ENCODE assay signal across 10 mouse cellular contexts in genomic region chr5:135021814-135022213, GRCm38 (mm10). TPM values are rescaled to one million over a fixed set of nuclear protein-coding genes. Genes with fewer than 3 reads are reported as not detected.
A peak's percentile ranks its signal among the peaks of the same experiment; 100 is the strongest.
DNase-seq lines count a peak whose midpoint lies in the region; ATAC-seq lines count a peak whose summit lies in the region.
"Had no signal": no experiment of that assay in that cellular context is flagged by ENCODE, and none has a peak within 500 bp of the region (broad histone marks: within the 10 kb centered on the region; RNA-seq: fewer than 3 reads in every experiment).

No protein-coding gene starts in this region.

- H3K27me3 ChIP-seq in hindbrain, embryonic 14.5 days (ENCODE audit: control insufficient read depth, insufficient read depth, low read length): no peaks in the 10 kb centered on the region
- H3K27me3 ChIP-seq in hindbrain, embryonic 12.5 days: peaks cover 6% of the 10 kb centered on the region; the same call in 1 of the 2 replicates
- no peaks in the 10 kb centered on the region for H3K27me3 ChIP-seq in heart, embryonic 12.5 days (replicated peaks)
- no peaks in the 10 kb centered on the region for H3K27me3 ChIP-seq in intestine, embryonic 15.5 days (replicated peaks)

- 50% methylated on average over 6 of the region's 6 CpGs for WGBS in hindbrain, embryonic 14.5 days
- WGBS in hindbrain, embryonic 12.5 days: 72% methylated on average over 6 of the region's 6 CpGs
- 48% methylated on average over 6 of the region's 6 CpGs for WGBS in heart, embryonic 12.5 days
- WGBS in intestine, embryonic 15.5 days: 59% methylated on average over 6 of the region's 6 CpGs

- ATAC-seq in hindbrain, embryonic 14.5 days (ENCODE audit: low FRiP score): peak; percentile 78
- no peak for ATAC-seq in hindbrain, embryonic 12.5 days (ENCODE audit: low FRiP score)
- no peak; the same call in 1 of the 2 replicates for ATAC-seq in heart, embryonic 12.5 days (ENCODE audit: insufficient number of reproducible peaks, low FRiP score)
- no peak for ATAC-seq in intestine, embryonic 15.5 days

- H3K36me3 ChIP-seq in hindbrain, embryonic 14.5 days (replicated peaks; ENCODE audit: control insufficient read depth, insufficient read depth): no peaks in the 10 kb centered on the region
- no peaks in the 10 kb centered on the region for H3K36me3 ChIP-seq in hindbrain, embryonic 12.5 days
- H3K36me3 ChIP-seq in heart, embryonic 12.5 days: no peaks in the 10 kb centered on the region
- H3K36me3 ChIP-seq in intestine, embryonic 15.5 days: no peaks in the 10 kb centered on the region
- H3K36me3 ChIP-seq: midbrain, embryonic 12.5 days had no signal

- H3K27ac ChIP-seq in hindbrain, embryonic 14.5 days: no peak overlapping the region
- no peak overlapping the region; the same call in 1 of the 2 replicates for H3K27ac ChIP-seq in hindbrain, embryonic 12.5 days
- peak overlapping the region; percentile 43; the same call in 1 of the 2 replicates for H3K27ac ChIP-seq in heart, embryonic 12.5 days (ENCODE audit: poor library complexity, severe bottlenecking)
- no peak overlapping the region for H3K27ac ChIP-seq in intestine, embryonic 15.5 days
- H3K27ac ChIP-seq: midbrain, embryonic 12.5 days had no signal

- DNase-seq in hindbrain, embryonic 14.5 days (ENCODE audit: low spot score): peak; percentile 80
- DNase-seq in adrenal gland, postnatal 14 days: peak; percentile 89
- DNase-seq in lung, adult 18-20 months: peak; percentile 86 to 93
- no peak for DNase-seq in spleen, postnatal 36 days (ENCODE audit: low spot score in 2 of 2)
- no peak for DNase-seq in gastrocnemius, postnatal 4 days (ENCODE audit: low spot score in 2 of 2)

- no peak overlapping the region for H3K4me2 ChIP-seq in hindbrain, embryonic 14.5 days (replicated peaks)
- H3K4me2 ChIP-seq in hindbrain, embryonic 12.5 days (replicated peaks): no peak overlapping the region
- no peak overlapping the region for H3K4me2 ChIP-seq in heart, embryonic 12.5 days
- H3K4me2 ChIP-seq in intestine, embryonic 15.5 days (replicated peaks): no peak overlapping the region
- H3K4me2 ChIP-seq: midbrain, embryonic 12.5 days had no signal

- no peaks in the 10 kb centered on the region for H3K9me3 ChIP-seq in hindbrain, embryonic 14.5 days (ENCODE audit: control insufficient read depth, low read length)
- H3K9me3 ChIP-seq in hindbrain, embryonic 12.5 days (replicated peaks): no peaks in the 10 kb centered on the region
- H3K9me3 ChIP-seq in heart, embryonic 12.5 days (replicated peaks): no peaks in the 10 kb centered on the region
- no peaks in the 10 kb centered on the region for H3K9me3 ChIP-seq in intestine, embryonic 15.5 days
- H3K9me3 ChIP-seq: G1E; midbrain, embryonic 12.5 days had no signal

- H3K4me1 ChIP-seq in hindbrain, embryonic 14.5 days (replicated peaks; ENCODE audit: control insufficient read depth, insufficient read depth, low read length): peaks cover 15% of the 10 kb centered on the region
- H3K4me1 ChIP-seq in hindbrain, embryonic 12.5 days: peaks cover 26% of the 10 kb centered on the region
- H3K4me1 ChIP-seq in heart, embryonic 12.5 days (replicated peaks): peaks cover 37% of the 10 kb centered on the region
- peaks cover 27% of the 10 kb centered on the region for H3K4me1 ChIP-seq in intestine, embryonic 15.5 days (replicated peaks)

- no peak overlapping the region for H3K9ac ChIP-seq in hindbrain, embryonic 14.5 days
- H3K9ac ChIP-seq in hindbrain, embryonic 12.5 days: no peak overlapping the region
- H3K9ac ChIP-seq in heart, embryonic 12.5 days: no peak overlapping the region
- no peak overlapping the region for H3K9ac ChIP-seq in intestine, embryonic 15.5 days
- H3K9ac ChIP-seq: midbrain, embryonic 12.5 days had no signal

- no peak overlapping the region for H3K4me3 ChIP-seq in hindbrain, embryonic 14.5 days (replicated peaks; ENCODE audit: low read length)
- H3K4me3 ChIP-seq in hindbrain, embryonic 12.5 days: no peak overlapping the region
- no peak overlapping the region for H3K4me3 ChIP-seq in heart, embryonic 12.5 days
- H3K4me3 ChIP-seq in intestine, embryonic 15.5 days (replicated peaks): no peak overlapping the region
- H3K4me3 ChIP-seq: midbrain, embryonic 12.5 days had no signal

RNA-seq across cellular contexts. Expression of gene Stx1a, which starts 1.5 kb away (rescaled TPM):
- 113 and 134 TPM in 2 replicates for polyA plus RNA-seq in hindbrain, embryonic 14.5 days (2014; fragmentation: Nextera tagmentation; extraction: Ambion mirVana)
- polyA plus RNA-seq in hindbrain, embryonic 12.5 days (2016; fragmentation: Nextera tagmentation; extraction: Ambion mirVana): 34.3 and 38.7 TPM in 2 replicates
- total RNA-seq in adrenal gland, postnatal 14 days (2021): 5.9 and 10.9 TPM in 2 replicates
- 12.1 and 13.3 TPM in 2 replicates for polyA plus RNA-seq in heart, embryonic 12.5 days (2016; fragmentation: Nextera tagmentation; extraction: Ambion mirVana)
- polyA plus RNA-seq in intestine, embryonic 15.5 days (2015; fragmentation: Nextera tagmentation; extraction: Ambion mirVana): 13.0 and 15.7 TPM in 2 replicates
- 1 to 10 TPM; 4.5 to 5.1 TPM for total RNA-seq in gastrocnemius, postnatal 4 days (2021)

RNA-seq across cellular contexts. Expression of gene Abhd11, which starts 12.9 kb away (rescaled TPM):
- polyA plus RNA-seq in hindbrain, embryonic 14.5 days (2014; fragmentation: Nextera tagmentation; extraction: Ambion mirVana): 62.7 and 72.3 TPM in 2 replicates
- 47.4 and 51.0 TPM in 2 replicates for polyA plus RNA-seq in hindbrain, embryonic 12.5 days (2016; fragmentation: Nextera tagmentation; extraction: Ambion mirVana)
- 66.7 and 68.5 TPM in 2 replicates for total RNA-seq in adrenal gland, postnatal 14 days (2021)
- 58.1 and 58.3 TPM in 2 replicates for polyA plus RNA-seq in heart, embryonic 12.5 days (2016; fragmentation: Nextera tagmentation; extraction: Ambion mirVana)
- 96.0 and 101 TPM in 2 replicates for polyA plus RNA-seq in intestine, embryonic 15.5 days (2015; fragmentation: Nextera tagmentation; extraction: Ambion mirVana)
- 10 to 100 TPM; 44.0 to 44.6 TPM for total RNA-seq in gastrocnemius, postnatal 4 days (2021)

RNA-seq across cellular contexts. Expression of gene Cldn3, which starts 35.8 kb away (rescaled TPM):
- 2.1 and 2.6 TPM in 2 replicates for polyA plus RNA-seq in hindbrain, embryonic 14.5 days (2014; fragmentation: Nextera tagmentation; extraction: Ambion mirVana)
- 8.2 and 18.3 TPM in 2 replicates for polyA plus RNA-seq in hindbrain, embryonic 12.5 days (2016; fragmentation: Nextera tagmentation; extraction: Ambion mirVana)
- total RNA-seq in adrenal gland, postnatal 14 days (2021): 0.90 and 9.0 TPM in 2 replicates
- 2.5 and 3.2 TPM in 2 replicates for polyA plus RNA-seq in heart, embryonic 12.5 days (2016; fragmentation: Nextera tagmentation; extraction: Ambion mirVana)
- 173 and 195 TPM in 2 replicates for polyA plus RNA-seq in intestine, embryonic 15.5 days (2015; fragmentation: Nextera tagmentation; extraction: Ambion mirVana)
- total RNA-seq in gastrocnemius, postnatal 4 days (2021): under 1 TPM in 1 of 2 experiments, not detected in 1; 0.29 TPM
- total RNA-seq: G1E had no signal

RNA-seq across cellular contexts. Expression of gene Dnajc30, which starts 42.2 kb away (rescaled TPM):
- 42.5 and 43.0 TPM in 2 replicates for polyA plus RNA-seq in hindbrain, embryonic 14.5 days (2014; fragmentation: Nextera tagmentation; extraction: Ambion mirVana)
- 28.9 and 34.4 TPM in 2 replicates for polyA plus RNA-seq in hindbrain, embryonic 12.5 days (2016; fragmentation: Nextera tagmentation; extraction: Ambion mirVana)
- 24.5 and 26.2 TPM in 2 replicates for total RNA-seq in adrenal gland, postnatal 14 days (2021)
- 25.0 and 28.4 TPM in 2 replicates for polyA plus RNA-seq in heart, embryonic 12.5 days (2016; fragmentation: Nextera tagmentation; extraction: Ambion mirVana)
- polyA plus RNA-seq in intestine, embryonic 15.5 days (2015; fragmentation: Nextera tagmentation; extraction: Ambion mirVana): 30.7 and 33.6 TPM in 2 replicates
- 10 to 100 TPM; 23.8 to 25.2 TPM for total RNA-seq in gastrocnemius, postnatal 4 days (2021)

RNA-seq across cellular contexts. Expression of gene Bud23, which starts 42.9 kb away (rescaled TPM):
- polyA plus RNA-seq in hindbrain, embryonic 14.5 days (2014; fragmentation: Nextera tagmentation; extraction: Ambion mirVana): 61.9 and 63.3 TPM in 2 replicates
- polyA plus RNA-seq in hindbrain, embryonic 12.5 days (2016; fragmentation: Nextera tagmentation; extraction: Ambion mirVana): 113 and 119 TPM in 2 replicates
- total RNA-seq in adrenal gland, postnatal 14 days (2021): 45.6 and 51.3 TPM in 2 replicates
- 63.6 and 68.5 TPM in 2 replicates for polyA plus RNA-seq in heart, embryonic 12.5 days (2016; fragmentation: Nextera tagmentation; extraction: Ambion mirVana)
- 106 and 115 TPM in 2 replicates for polyA plus RNA-seq in intestine, embryonic 15.5 days (2015; fragmentation: Nextera tagmentation; extraction: Ambion mirVana)
- total RNA-seq in gastrocnemius, postnatal 4 days (2021): 10 to 100 TPM; 29.9 to 33.3 TPM

Comparison
In these comparisons a context has a peak if more than half of its experiments do, and no peak if none do; other contexts are left out.
1. DNase-seq: peak in hindbrain, embryonic 14.5 days (single experiment), adrenal gland, postnatal 14 days (single experiment) and lung, adult 18-20 months (2 of 2); none in spleen, postnatal 36 days (0 of 2) and gastrocnemius, postnatal 4 days (0 of 2).